Mouse (Mus musculus): ENCODE measurements around the gene Gm5890. TPM values are rescaled to one million over a fixed set of nuclear protein-coding genes. Genes with fewer than 3 reads are reported as not detected.
"Not testable (repeated sequence)": the region's sequence is repeated elsewhere in the genome, so short reads cannot be mapped to it uniquely, and the experiment has no call there.

Gm5890 gene
- total RNA-seq (2021) = not detected
- long read RNA-seq, experiment 1 = 0 reads
- long read RNA-seq, experiment 2 = 0 reads

DNA sequence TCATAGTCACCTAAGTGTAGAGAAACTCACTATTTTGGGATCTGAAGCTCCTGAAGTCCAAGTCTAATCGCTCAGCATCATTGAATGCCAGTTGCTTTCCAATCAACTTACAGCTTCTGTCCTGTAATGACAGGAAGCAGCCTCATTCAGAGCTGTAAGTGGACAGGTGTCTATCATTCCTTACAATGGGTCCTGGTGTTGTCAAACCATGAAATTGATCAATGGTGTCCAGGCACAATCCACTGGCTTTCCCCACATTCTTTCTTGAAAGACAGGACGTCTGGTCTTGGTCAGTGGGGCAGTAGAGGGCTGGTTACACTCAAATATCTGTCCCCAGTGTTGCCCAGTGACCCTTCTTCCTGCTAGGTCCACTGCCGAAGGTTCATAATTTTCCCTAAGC, at the start of gene Gm5890:
Gene Gm5890 (minus strand): TSS at position 101 of the 400 bp plus-strand sequence.
- intact Hi-C loops (cut with DNase I); DNase-seq: not testable (repeated sequence)

DNA sequence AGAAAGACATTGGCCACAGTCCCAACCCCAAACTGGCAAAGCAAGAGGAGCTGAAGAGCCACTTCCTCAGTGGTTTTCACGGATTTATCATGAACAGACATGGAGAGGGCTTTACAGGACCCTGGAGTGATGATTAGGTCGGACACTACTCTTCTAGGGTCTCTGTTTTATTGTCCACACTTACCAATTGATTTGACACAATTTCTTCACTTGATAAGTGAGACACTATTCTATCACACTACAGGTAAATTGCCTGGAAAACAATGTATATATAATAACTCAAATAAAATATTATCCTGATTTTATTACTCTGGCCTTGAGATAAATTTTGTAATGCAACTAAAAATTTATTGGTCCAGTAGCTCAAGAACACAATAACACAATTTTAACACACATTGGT, 28.9 kb downstream of the Gm5890 start, which contains the start of gene Gm4498:
Gene Gm4498 (minus strand): TSS at position 101 of the 400 bp plus-strand sequence.
- DNase-seq; intact Hi-C loops (cut with DNase I): not testable (repeated sequence)

Other genes starting within 250 kb of the Gm5890 start
- not detected for gene Vmn1r91, start 163.2 kb downstream of the Gm5890 start, total RNA-seq (2021)
- not detected for gene Gm16442, start 140.3 kb downstream of the Gm5890 start, total RNA-seq (2021)
- gene Vmn1r93, start 123.7 kb downstream of the Gm5890 start, total RNA-seq (2021) = not detected
- not detected for gene Vmn1r94, start 94.5 kb downstream of the Gm5890 start, total RNA-seq (2021)
- gene Vmn1r95, start 69.1 kb downstream of the Gm5890 start, total RNA-seq (2021) = not detected
- not detected for gene Gm6164, start 57.2 kb downstream of the Gm5890 start, total RNA-seq (2021)
- not detected for gene Gm4498, start 29.0 kb downstream of the Gm5890 start, total RNA-seq (2021)
- not detected for gene Gm4133, start 71.2 kb upstream of the Gm5890 start, total RNA-seq (2021)
- not detected for gene Gm5728, start 112.6 kb upstream of the Gm5890 start, total RNA-seq (2021)
- not detected for gene Vmn1r100, start 155.1 kb upstream of the Gm5890 start, total RNA-seq (2021)
- not detected for gene Vmn1r101, start 179.8 kb upstream of the Gm5890 start, total RNA-seq (2021)
- not detected for gene Gm10670, start 212.1 kb upstream of the Gm5890 start, total RNA-seq (2021)
- not detected for gene Vmn1r103, start 247.7 kb upstream of the Gm5890 start, total RNA-seq (2021)